Mouse (Mus musculus): ENCODE measurements around the gene Tpm1.

- TF ChIP-seq CTCF (IDR thresholded peaks at IDR 0.05; ENCODE audit: low read depth) (no peak), EP300 (IDR thresholded peaks at IDR 0.05; ENCODE audit: low read depth) (no peak)
These were observed 49.5 kb downstream of the Tpm1 start for GRCm38 (mm10) chr9:66999698-67000097.

Measured in liver, postnatal 0 days (tissue).